Mouse (Mus musculus): ENCODE data around the gene Wsb1. TPM values are rescaled to one million over a fixed set of nuclear protein-coding genes. Genes with fewer than 3 reads are reported as not detected.
A peak's percentile ranks its signal among the peaks of the same experiment; 100 is the strongest.
"Not testable (repeated sequence)": the region's sequence is repeated elsewhere in the genome, so short reads cannot be mapped to it uniquely, and the experiment has no call there.

Gene Wsb1
- 208 and 233 TPM in 2 replicates for polyA plus RNA-seq (2015; fragmentation: Nextera tagmentation; extraction: Ambion mirVana)

- peak; percentile 90 for ATAC-seq (ENCODE audit: insufficient number of reproducible peaks, low FRiP score, low TSS enrichment, low read depth)
- no peaks in the 10 kb centered on the region for H3K9me3 ChIP-seq (replicated peaks)
- H3K4me3 ChIP-seq (replicated peaks) = peak within 1 kb of the TSS; percentile 84
- peak within 1 kb of the TSS; percentile 76 for H3K4me2 ChIP-seq (replicated peaks)
- 2% methylated on average over 50 of the region's 50 CpGs for WGBS
- H3K4me1 ChIP-seq = peaks cover 15% of the 10 kb centered on the region
- peaks cover 17% of the 10 kb centered on the region for H3K36me3 ChIP-seq
- peak within 1 kb of the TSS; percentile 94 for H3K27ac ChIP-seq (replicated peaks)
- peak within 1 kb of the TSS; percentile 97 for H3K9ac ChIP-seq
- no peaks in the 10 kb centered on the region for H3K27me3 ChIP-seq
Measured at GRCm38 (mm10) chr11:79254391-79255098, at the start of gene Wsb1. Gene Wsb1, minus strand, starts transcription at chr11:79254671.

DNA sequence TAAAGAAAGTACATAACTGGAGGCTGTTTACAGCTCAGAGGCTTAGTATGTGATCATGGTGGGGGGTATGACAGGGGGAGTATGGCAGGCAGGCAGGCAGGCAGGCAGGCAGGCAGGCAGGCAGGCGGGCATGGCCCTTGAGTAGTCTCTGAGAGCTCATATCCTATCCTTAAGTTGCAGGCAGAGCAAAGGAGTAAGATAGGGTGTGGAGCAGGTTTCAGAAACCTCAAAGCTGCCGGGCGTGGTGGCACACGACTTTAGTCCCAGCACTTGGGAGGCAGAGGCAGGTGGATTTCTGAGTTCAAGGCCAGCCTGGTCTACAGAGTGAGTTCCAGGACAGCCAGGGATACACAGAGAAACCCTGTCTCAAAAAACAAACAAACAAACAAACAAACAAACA lies 49.8 kb upstream of the Wsb1 start:
- H3K9me3 ChIP-seq (replicated peaks); H3K4me2 ChIP-seq (replicated peaks); H3K36me3 ChIP-seq; H3K27me3 ChIP-seq; H3K9ac ChIP-seq; ATAC-seq (ENCODE audit: insufficient number of reproducible peaks, low FRiP score, low TSS enrichment, low read depth); H3K4me3 ChIP-seq (replicated peaks); H3K27ac ChIP-seq (replicated peaks): not testable (repeated sequence)
- H3K4me1 ChIP-seq = peaks cover 20% of the 10 kb centered on the region
- 83% methylated on average over 4 of the region's 4 CpGs for WGBS

DNA sequence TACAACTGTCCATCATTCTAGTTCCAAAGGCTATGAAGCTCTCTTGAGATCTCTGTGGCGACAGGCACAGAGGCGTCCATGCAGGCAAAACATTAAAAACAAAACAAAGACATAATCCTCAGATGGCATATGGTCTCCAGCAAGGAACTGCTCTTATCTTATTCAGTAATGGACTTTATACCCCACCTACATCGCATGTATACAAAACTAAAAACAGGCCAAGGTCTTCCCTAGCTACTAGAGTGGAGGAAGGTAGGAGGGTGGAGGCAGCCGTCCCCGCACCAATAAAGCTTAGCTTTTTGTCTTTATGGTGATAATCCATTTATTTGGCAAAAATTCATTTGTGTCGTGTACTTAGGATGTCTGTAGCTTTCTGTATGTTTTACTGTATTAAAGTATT lies 48.6 kb upstream of the Wsb1 start:
- Histone ChIP-seq H3K36me3 (no peaks in the 10 kb centered on the region), H3K4me2 (replicated peaks) (no peak overlapping the region), H3K4me1 (peaks cover 20% of the 10 kb centered on the region), H3K27ac (replicated peaks) (no peak overlapping the region), H3K9me3 (replicated peaks) (no peaks in the 10 kb centered on the region), H3K4me3 (replicated peaks) (no peak overlapping the region), H3K9ac (no peak overlapping the region), H3K27me3 (no peaks in the 10 kb centered on the region)
- 75% methylated on average over 6 of the region's 6 CpGs for WGBS
- ATAC-seq (ENCODE audit: insufficient number of reproducible peaks, low FRiP score, low TSS enrichment, low read depth) = no peak

DNA sequence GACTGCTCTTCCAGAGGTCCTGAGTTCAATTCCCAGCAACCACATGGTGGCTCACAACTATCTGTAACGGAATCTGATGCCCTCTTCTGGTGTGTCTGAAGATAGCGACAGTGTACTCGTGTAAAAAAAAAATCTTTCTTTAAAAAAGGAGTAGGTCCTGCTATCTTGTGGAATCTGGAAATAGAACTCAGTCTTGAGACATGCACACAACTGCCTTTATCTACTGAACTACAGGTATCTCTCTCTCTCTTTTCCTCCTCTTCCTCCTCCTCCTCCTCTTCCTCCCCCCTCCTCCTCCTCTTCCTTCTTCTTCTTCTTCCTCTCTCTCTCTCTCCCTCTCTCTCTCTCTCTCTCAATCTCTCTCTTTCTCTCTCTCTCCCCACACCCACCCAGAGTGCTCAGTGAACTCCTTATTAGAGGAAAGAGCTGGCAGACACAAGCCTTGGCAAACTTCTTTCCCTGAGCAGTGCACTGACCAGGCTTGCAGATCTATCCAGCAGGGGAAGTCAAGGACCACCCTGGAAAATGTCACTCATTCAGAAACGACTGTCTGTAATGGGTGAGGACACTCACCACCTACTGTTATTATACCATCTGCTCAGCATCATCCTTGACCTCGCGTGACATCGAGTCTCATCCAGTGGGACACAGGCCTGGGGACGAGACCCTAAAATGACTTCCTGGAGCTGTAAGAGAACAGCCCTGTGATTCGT lies 45.4 kb upstream of the Wsb1 start:
- H3K4me1 ChIP-seq = no peaks in the 10 kb centered on the region
- no peak overlapping the region for H3K9ac ChIP-seq
- WGBS = 70% methylated on average over 9 of the region's 9 CpGs
- no peak for ATAC-seq (ENCODE audit: insufficient number of reproducible peaks, low FRiP score, low TSS enrichment, low read depth)
- no peak overlapping the region for H3K27ac ChIP-seq (replicated peaks)
- H3K36me3 ChIP-seq = no peaks in the 10 kb centered on the region
- no peaks in the 10 kb centered on the region for H3K27me3 ChIP-seq
- no peaks in the 10 kb centered on the region for H3K9me3 ChIP-seq (replicated peaks)
- H3K4me2 ChIP-seq (replicated peaks) = no peak overlapping the region
- H3K4me3 ChIP-seq (replicated peaks) = no peak overlapping the region

- Histone ChIP-seq H3K36me3 (no peaks in the 10 kb centered on the region), H3K27me3 (no peaks in the 10 kb centered on the region), H3K9ac (no peak within 1 kb of the TSS), H3K4me3 (replicated peaks) (no peak within 1 kb of the TSS), H3K27ac (replicated peaks) (no peak within 1 kb of the TSS), H3K9me3 (replicated peaks) (no peaks in the 10 kb centered on the region), H3K4me2 (replicated peaks) (no peak within 1 kb of the TSS), H3K4me1 (no peaks in the 10 kb centered on the region)
- WGBS = 76% methylated on average over 5 of the region's 5 CpGs
- no peak for ATAC-seq (ENCODE audit: insufficient number of reproducible peaks, low FRiP score, low TSS enrichment, low read depth)
Measured at GRCm38 (mm10) chr11:79296856-79297491, 42.5 kb upstream of the Wsb1 start, which contains the start of gene Gm9964. Gene Gm9964, minus strand, starts transcription at chr11:79296906.

GRCm38 (mm10) chr11:79296167-79296566 lies 41.7 kb upstream of the Wsb1 start:
- Histone ChIP-seq H3K9ac (no peak overlapping the region), H3K4me2 (replicated peaks) (no peak overlapping the region), H3K9me3 (replicated peaks) (no peaks in the 10 kb centered on the region), H3K27ac (replicated peaks) (no peak overlapping the region), H3K4me3 (replicated peaks) (no peak overlapping the region), H3K4me1 (no peaks in the 10 kb centered on the region), H3K36me3 (no peaks in the 10 kb centered on the region), H3K27me3 (no peaks in the 10 kb centered on the region)
- no peak for ATAC-seq (ENCODE audit: insufficient number of reproducible peaks, low FRiP score, low TSS enrichment, low read depth)
- 38% methylated on average over 1 of the region's 1 CpGs for WGBS

- Histone ChIP-seq H3K4me3 (replicated peaks) (no peak overlapping the region), H3K27me3 (no peaks in the 10 kb centered on the region), H3K9me3 (replicated peaks) (no peaks in the 10 kb centered on the region), H3K4me2 (replicated peaks) (no peak overlapping the region), H3K27ac (replicated peaks) (no peak overlapping the region), H3K9ac (no peak overlapping the region), H3K36me3 (no peaks in the 10 kb centered on the region), H3K4me1 (0 out of 2 replicates have a peak, but pooled peaks cover 8% of the 10 kb centered on the region)
- no peak for ATAC-seq (ENCODE audit: insufficient number of reproducible peaks, low FRiP score, low TSS enrichment, low read depth)
- WGBS = 30% methylated on average over 1 of the region's 1 CpGs
Measured at GRCm38 (mm10) chr11:79293971-79294370, 39.5 kb upstream of the Wsb1 start.

- H3K4me2 ChIP-seq (replicated peaks) = no peak overlapping the region
- H3K9me3 ChIP-seq (replicated peaks) = no peaks in the 10 kb centered on the region
- H3K27me3 ChIP-seq = no peaks in the 10 kb centered on the region
- no peak for ATAC-seq (ENCODE audit: insufficient number of reproducible peaks, low FRiP score, low TSS enrichment, low read depth)
- H3K36me3 ChIP-seq = no peaks in the 10 kb centered on the region
- H3K9ac ChIP-seq = no peak overlapping the region
- 0 out of 2 replicates have a peak, but pooled peaks cover 8% of the 10 kb centered on the region for H3K4me1 ChIP-seq
- no peak overlapping the region for H3K27ac ChIP-seq (replicated peaks)
- 81% methylated on average over 3 of the region's 3 CpGs for WGBS
- H3K4me3 ChIP-seq (replicated peaks) = no peak overlapping the region
Measured at GRCm38 (mm10) chr11:79293025-79293424, 38.6 kb upstream of the Wsb1 start.

GRCm38 (mm10) chr11:79292130-79292529 lies 37.7 kb upstream of the Wsb1 start:
- H3K9me3 ChIP-seq (replicated peaks) = no peaks in the 10 kb centered on the region
- no peaks in the 10 kb centered on the region for H3K27me3 ChIP-seq
- no peak for ATAC-seq (ENCODE audit: insufficient number of reproducible peaks, low FRiP score, low TSS enrichment, low read depth)
- H3K4me2 ChIP-seq (replicated peaks) = no peak overlapping the region
- no peak overlapping the region for H3K27ac ChIP-seq (replicated peaks)
- 0 out of 2 replicates have a peak, but pooled peaks cover 8% of the 10 kb centered on the region for H3K4me1 ChIP-seq
- H3K4me3 ChIP-seq (replicated peaks) = no peak overlapping the region
- H3K36me3 ChIP-seq = no peaks in the 10 kb centered on the region
- no peak overlapping the region for H3K9ac ChIP-seq
- 79% methylated on average over 3 of the region's 3 CpGs for WGBS

DNA sequence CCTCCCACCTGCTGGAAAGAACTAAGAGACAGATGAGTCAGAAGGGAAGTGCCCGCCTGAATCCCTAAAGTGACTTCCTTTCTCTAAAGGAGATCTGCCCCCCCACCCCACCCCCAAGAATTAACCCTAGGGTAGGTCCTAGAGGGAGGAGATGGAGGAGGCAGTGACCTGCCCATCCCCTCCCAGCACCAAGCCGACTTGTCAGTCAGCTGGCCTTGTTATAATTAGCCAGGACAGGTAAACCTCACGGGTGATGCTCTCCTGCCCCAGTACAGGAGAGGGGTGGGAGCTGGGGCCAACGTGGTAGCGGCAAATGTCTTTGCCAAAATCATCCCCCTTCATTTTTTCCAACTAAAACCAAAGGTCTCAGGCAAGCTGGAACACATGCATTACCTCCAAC lies 37.2 kb upstream of the Wsb1 start:
- no peak for ATAC-seq (ENCODE audit: insufficient number of reproducible peaks, low FRiP score, low TSS enrichment, low read depth)

GRCm38 (mm10) chr11:79290473-79290872 lies 36.0 kb upstream of the Wsb1 start:
- Histone ChIP-seq H3K4me1 (0 out of 2 replicates have a peak, but pooled peaks cover 8% of the 10 kb centered on the region), H3K4me2 (replicated peaks) (no peak overlapping the region), H3K4me3 (replicated peaks) (no peak overlapping the region), H3K27ac (replicated peaks) (no peak overlapping the region), H3K36me3 (no peaks in the 10 kb centered on the region), H3K9ac (no peak overlapping the region), H3K9me3 (replicated peaks) (no peaks in the 10 kb centered on the region), H3K27me3 (no peaks in the 10 kb centered on the region)
- 48% methylated on average over 2 of the region's 2 CpGs for WGBS
- no peak for ATAC-seq (ENCODE audit: insufficient number of reproducible peaks, low FRiP score, low TSS enrichment, low read depth)

More for the DNA sequence above, 37.2 kb upstream of the Wsb1 start:
- 38% methylated on average over 5 of the region's 5 CpGs for WGBS
- Histone ChIP-seq H3K27me3 (no peaks in the 10 kb centered on the region), H3K4me2 (replicated peaks) (no peak overlapping the region), H3K9ac (no peak overlapping the region), H3K27ac (replicated peaks) (no peak overlapping the region), H3K4me3 (replicated peaks) (no peak overlapping the region), H3K4me1 (0 out of 2 replicates have a peak, but pooled peaks cover 8% of the 10 kb centered on the region), H3K36me3 (no peaks in the 10 kb centered on the region), H3K9me3 (replicated peaks) (no peaks in the 10 kb centered on the region)

Data from embryonic facial prominence, embryonic 15.5 days (tissue).